Mouse (Mus musculus) liver, embryonic 14.5 days (tissue): ENCODE data around the gene Slc37a1.
A peak's percentile ranks its signal among the peaks of the same experiment; 100 is the strongest.

Experiments
- CTCF ChIP-seq: IDR thresholded peaks from 2 replicates; pipeline ENCODE4 v1.5.1; 2016; ENCODE audit warnings: antibody characterized with exemption, low read depth, control low read depth
- EP300 ChIP-seq: IDR thresholded peaks from 2 replicates; pipeline ENCODE4 v1.6.1; 2016; ENCODE audit warnings: antibody characterized with exemption, low read depth

- TF ChIP-seq CTCF, result peak; percentile 43
- TF ChIP-seq EP300, result no peak
Measured at GRCm38 (mm10) chr17:31242764-31243163, 43.8 kb upstream of the Slc37a1 start.
